Mouse (Mus musculus) erythroblast, embryonic 14.5 days (primary cell): Measurements from ENCODE around the gene Tmprss2.

ENCODE experiments used
- GATA1 ChIP-seq: IDR thresholded peaks from 2 replicates; pipeline ENCODE4 v1.6.1; 2012; ENCODE audit warnings: low read length, inconsistent platforms, mixed read lengths
- TAL1 ChIP-seq: IDR thresholded peaks from 3 replicates; pipeline ENCODE4 v1.6.1; 2012; ENCODE audit warnings: low read length, inconsistent platforms, mixed read lengths

DNA sequence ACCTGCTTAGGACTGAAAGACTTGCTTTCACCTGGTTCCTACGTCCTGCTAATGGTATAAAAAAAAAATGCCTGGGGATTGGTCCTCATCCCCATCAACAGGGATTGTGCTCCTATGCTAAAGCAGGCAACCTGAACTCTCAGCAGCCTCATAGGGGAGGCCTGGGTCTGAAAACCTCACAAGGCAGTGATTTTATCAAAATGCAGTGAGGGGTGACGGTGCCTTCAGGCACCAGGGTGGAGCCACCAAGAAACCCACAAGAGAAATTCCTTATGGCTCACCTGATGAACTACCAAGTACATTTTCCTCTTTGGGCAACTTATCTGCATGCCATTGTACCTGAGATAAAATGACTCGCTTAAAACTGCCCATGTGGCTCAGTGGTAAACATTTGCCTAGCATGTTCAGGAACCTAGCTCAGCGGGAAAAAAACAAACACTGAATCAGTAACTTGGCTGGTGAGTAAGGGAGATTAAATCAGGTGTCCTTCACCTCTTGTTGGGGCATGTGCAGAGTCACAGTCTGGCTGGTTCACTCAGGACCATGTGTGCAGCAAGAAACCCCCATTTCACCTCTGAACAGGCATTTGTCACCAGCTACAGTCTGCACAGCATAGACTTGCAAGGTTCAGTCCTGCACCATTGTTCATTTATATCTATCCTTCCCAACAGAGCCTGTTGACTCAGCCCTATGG is 17.0 kb downstream of the Tmprss2 start:
- no peak for TF ChIP-seq TAL1
- no peak for TF ChIP-seq GATA1
